Mouse (Mus musculus): Measurements from ENCODE around the gene Pacs2.

Gene Pacs2

GRCm38 (mm10) chr12:113075486-113075885 lies 61.2 kb downstream of the Pacs2 start:
- in situ Hi-C loops (cut with MseI, MboI), result no loop called here

DNA sequence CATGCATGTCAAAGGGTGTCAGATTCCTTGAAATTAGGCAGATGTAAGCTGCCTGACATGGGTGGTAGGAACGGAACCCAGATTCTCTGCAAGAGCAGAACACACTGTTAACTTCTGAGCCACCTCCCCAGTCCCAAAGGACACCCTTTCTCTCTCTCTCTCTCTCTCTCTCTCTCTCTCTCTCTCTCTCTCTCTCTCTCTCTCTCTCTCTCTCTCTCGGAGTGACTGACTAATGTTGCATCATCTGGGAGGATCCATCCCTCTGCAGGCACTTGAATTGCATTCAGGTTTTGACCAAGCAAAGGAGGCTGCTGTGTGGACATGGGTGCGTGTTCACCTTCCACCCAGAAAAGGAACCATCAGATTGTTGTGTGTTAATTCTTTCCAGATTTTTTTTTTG lies 73.0 kb downstream of the Pacs2 start:
- in situ Hi-C loops (cut with MseI, MboI), result no loop called here

DNA sequence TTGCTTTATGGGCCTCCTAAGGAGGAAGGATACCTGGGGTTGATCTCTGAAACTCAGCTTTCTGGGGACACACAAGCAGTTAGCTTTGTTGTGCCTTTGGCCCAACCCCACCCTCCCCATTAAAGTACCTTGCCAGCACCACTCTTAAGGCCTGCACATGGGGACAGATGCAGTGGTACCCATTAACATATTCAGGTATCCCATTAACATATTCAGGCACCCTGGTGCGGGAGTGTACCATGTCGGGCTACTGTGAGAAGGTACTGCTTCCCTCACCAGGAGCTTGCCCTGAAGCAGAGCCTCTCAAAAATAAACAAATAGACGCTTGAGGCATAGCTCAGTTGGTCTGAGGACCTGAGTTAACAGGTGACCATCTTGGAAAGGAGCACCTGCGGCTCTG lies 73.7 kb downstream of the Pacs2 start:
- in situ Hi-C loops (cut with MseI, MboI), result no loop called here

DNA sequence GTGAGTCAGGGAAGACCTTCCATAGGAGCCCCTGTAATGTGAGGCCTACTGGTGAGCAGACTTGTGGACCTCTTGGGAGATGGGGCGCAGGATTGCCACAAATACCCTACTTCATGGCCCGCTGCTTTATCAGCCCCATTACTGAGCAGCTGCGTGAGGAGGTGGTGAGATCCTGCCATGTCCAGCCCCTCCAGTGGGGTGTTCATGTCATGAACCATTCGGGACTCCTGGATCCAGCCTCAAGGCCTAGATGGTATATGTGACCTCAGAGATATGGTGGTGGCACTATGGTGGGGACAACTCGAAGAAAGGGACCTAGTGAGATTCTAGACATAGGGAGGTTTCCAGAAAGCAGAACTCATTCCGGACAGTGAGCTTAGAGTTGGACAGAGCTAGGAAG lies 74.8 kb downstream of the Pacs2 start:
- in situ Hi-C loops (cut with MseI, MboI), result no loop called here

DNA sequence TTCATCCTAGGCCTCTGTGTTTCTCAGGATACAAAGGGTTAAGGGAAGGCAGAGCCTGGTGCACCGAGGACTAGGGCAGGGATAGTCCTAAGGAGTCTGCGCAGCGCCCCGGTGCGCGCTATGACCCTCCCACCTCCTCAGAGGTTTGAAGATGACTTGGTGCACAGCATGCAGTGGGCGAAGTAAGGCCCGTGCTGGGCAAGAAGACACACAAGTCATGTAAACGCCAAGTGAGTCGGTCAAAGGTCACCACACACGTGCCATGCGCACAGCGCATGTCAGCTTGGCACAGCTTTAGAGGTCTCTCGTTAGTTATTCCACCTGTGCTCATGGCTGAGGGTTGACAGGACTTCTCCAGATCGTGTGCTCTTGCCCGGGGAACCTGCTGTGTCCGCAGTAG lies 75.7 kb downstream of the Pacs2 start:
- in situ Hi-C loops (cut with MseI, MboI), result no loop called here

DNA sequence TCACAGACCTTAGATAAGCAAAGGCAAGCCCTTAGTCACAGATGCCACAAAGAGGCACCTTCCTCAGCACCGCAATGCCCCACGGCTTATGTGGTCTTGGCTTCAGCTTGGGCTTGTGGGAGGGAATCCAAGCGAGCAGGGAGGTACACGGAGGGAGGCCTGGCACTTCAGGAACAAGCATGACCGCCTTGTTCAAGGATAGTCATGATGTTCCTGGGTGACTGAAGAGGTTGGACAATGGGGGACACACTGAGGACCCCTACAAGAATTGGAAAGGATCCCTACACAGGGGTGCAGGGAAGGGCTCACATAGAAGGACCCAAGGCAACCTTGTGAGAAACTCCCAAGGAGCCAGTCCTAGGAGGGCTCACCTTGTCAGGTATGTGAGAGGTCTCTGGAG lies 82.7 kb downstream of the Pacs2 start:
- in situ Hi-C loops (cut with MseI, MboI), result no loop called here

GRCm38 (mm10) chr12:113097749-113098281 lies 83.5 kb downstream of the Pacs2 start, which contains the start of gene Mta1:
Gene Mta1, plus strand, starts transcription at chr12:113098278.
- in situ Hi-C loops (cut with MseI, MboI), result no loop called here

DNA sequence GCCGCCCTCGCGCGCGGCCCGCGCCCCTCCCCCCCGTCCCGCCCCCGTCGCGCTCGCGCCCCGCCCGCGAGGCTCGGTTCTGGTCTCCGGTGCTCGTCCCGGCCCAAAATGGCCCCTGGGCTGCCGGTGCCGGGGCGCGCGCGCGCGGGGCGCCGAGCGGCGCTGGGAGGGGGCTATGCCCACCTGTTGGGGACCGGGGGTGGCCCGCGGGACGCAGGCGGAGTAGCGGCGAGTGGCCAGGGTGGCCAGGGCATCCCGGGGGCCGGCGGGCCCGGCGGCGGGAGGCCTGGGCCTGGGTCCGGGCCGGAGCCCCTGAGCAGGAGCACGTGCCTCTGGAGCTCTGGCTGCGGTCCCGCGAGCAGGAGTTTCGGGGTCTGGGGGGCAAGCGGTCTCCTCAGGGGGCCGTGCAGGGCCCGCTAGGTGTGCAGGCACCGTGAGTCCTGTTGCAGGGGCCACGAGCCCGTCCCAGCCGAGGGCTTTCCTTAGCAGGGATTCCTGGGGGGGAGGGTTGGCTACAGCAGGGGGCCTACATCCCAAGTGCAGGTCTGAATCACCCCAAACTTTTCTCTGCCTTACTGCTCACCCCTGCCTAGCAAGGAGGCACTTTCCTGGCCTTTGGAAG lies 84.3 kb downstream of the Pacs2 start:
- in situ Hi-C loops (cut with MseI, MboI), result no loop called here

GRCm38 (mm10) chr12:113099470-113100237 lies 85.3 kb downstream of the Pacs2 start:
- in situ Hi-C loops (cut with MseI, MboI), result no loop called here

GRCm38 (mm10) chr12:113100448-113101076 lies 86.3 kb downstream of the Pacs2 start:
- in situ Hi-C loops (cut with MseI, MboI), result no loop called here

GRCm38 (mm10) chr12:113101251-113101960 lies 87.1 kb downstream of the Pacs2 start:
- in situ Hi-C loops (cut with MseI, MboI), result no loop called here

GRCm38 (mm10) chr12:113102461-113102860 lies 88.2 kb downstream of the Pacs2 start:
- in situ Hi-C loops (cut with MseI, MboI), result no loop called here

DNA sequence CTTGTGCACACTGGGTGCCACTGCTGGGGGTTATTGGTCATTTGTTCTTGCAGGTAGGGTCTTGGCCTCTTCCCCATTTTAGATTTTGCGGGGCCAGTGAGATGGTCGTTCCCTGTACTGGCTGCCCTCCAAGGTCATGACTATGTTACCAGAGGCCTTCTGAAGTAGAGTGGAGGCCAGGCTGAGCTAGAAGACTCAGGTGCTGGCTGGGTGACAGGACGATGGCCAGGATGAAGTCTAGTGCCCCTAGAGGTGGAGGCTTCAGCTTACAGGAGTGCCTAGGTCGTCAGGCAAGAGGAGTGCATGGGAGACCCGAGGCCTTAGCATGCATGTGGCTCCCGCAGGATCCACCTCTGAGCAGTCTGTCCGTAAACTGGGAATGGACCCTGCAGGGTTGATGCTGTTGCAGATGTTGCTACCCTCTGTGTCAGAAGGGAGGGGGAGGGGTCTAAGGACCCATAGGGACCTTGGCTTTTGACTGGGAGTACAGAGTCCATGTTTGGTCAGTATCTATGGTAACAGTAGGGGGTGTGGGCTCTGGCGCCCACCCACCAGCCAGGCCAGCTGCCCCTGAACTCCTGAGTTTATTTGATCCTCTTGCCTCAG lies 89.6 kb downstream of the Pacs2 start:
- in situ Hi-C loops (cut with MseI, MboI), result no loop called here

GRCm38 (mm10) chr12:113106386-113106785 lies 92.1 kb downstream of the Pacs2 start:
- in situ Hi-C loops (cut with MseI, MboI), result no loop called here

DNA sequence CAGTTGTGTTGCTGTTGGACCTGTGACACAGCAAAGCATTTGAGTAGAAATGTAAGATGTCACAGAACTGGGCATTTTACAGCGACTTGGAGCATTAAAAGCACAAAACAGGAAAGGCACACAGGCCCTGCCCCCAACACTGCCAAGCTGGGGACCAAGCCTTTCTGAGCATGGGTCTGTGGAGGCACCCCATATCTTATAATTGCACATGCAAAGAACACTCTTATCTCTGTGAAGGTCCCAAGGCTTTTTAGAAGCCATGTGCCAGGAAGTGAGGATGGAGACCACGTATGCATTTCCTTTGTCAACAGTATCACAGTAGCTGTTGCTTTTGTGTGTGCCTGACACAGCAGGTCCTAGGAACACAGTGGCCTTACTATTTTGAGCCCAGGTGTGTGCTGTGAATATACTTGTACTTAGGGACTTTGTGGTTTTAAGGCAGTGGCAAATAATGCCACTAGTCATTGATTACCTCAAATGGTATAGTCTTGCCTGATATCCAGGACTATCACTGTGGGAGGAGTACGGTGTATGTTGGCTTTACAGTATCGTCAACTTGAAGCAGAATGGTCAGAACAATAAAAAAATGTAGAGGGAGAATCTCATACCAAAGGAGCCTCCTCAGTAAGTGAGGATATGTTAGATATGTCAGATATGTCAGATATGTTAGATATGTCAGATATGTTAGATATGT lies 93.3 kb downstream of the Pacs2 start:
- in situ Hi-C loops (cut with MseI, MboI), result no loop called here

DNA sequence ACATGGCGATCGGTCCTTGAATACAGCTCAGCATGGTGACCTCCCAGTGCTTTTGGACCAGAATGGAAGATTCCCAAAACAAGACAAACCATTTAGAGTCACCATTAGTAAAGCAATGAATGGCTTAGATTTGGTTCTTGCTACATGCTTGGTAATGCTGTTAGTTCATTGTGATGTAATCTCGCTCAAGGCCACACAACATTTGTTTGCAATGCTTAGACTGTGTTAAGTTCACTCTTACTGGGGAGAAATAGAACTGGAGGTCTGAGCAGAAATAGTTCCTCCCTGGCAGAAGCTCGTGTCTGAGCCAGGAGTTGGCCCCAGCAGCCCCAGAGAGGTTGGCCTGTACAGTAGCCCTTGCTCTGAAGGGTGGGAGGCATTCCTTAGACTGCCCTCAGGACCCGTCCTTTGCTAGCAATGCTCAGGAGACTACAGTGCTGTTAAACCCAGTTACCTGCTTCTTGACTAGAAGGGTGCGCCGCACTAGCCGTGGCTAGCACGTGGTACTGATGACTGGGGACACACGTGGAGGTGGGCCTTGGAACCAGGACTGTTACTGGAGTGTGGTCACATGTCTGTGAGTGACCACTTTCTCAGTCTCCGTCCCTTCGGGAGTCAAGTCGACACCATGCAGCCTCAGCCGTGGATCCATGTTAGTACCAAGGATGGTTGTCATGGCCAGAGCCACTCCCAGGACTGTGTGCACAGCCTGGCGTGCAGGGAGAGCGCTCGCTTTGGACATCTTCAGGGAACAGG lies 94.4 kb downstream of the Pacs2 start:
- in situ Hi-C loops (cut with MseI, MboI), result no loop called here

- in situ Hi-C loops (cut with MseI, MboI), result no loop called here
These were observed 95.5 kb downstream of the Pacs2 start for GRCm38 (mm10) chr12:113109801-113110200.

DNA sequence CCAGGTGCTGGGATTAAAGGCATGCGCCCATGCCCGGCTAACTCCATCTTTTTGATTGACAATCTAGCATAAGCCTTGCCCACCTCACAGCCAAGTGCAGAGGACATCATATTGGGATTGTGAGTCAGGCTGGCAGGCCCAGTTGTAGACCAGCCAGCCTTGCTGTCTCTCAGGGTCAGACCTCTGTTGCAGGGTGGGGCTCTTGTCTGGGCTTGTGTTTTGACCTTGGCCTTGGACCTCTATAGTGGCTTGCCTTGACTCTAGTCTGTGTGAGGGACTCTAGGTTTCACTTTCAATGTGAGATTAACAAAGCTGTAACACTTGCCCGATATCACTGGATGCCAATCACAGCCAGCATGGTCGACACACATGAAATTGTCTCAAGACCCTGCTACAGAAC lies 99.8 kb downstream of the Pacs2 start:
- in situ Hi-C loops (cut with MseI, MboI), result no loop called here

DNA sequence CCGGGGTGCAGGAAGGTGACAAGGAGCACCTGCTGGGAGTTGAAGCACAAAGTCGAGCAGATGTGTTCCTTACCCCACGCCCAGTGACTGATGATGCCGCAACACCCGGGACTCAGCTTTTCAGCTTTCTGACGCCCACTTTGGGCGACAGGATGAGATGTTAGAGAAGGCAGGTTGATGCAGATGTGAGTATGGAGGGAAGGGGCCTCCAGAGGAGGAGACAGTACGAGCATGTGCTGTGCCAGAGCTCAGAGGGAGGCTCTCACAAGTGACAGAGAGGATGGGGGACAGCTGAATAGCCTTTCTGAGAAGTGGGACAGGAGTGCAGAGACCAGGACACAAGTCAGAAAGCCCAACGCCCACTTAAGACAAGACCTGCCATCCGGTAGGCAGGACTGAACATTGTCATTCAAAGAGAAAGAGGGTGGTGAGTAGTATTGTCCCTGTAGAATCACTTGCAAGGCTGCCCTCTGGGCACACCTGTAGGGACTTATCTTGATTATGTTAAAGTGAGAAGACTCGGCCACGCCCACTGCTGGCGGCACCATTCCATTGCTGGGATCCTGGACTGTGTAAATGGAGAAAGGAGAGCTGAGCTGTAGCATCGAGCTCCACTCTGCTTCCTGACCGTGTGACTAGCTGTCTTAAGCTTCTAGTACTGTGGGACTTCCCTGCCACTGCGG lies 100.7 kb downstream of the Pacs2 start:
- in situ Hi-C loops (cut with MseI, MboI), result no loop called here
